Mouse (Mus musculus) lung, adult 2 months (tissue): ENCODE measurements around the gene Fam186b. TPM values are rescaled to one million over a fixed set of nuclear protein-coding genes. Genes with fewer than 3 reads are reported as not detected.
"Not testable (repeated sequence)": the region's sequence is repeated elsewhere in the genome, so short reads cannot be mapped to it uniquely, and the experiment has no call there.

Experiments used
- DNase-seq: peaks from one replicate; pipeline ENCODE4 v3.0.0; 2022
- H3K4me1 ChIP-seq: fragments of 200-500 bp; 2 replicates; pipeline ENCODE4 v1.6.1; 2011; ENCODE audit warnings: low read length; ENCODE audit not compliant: control insufficient read depth, insufficient read depth
- H3K4me3 ChIP-seq: fragments of 200-500 bp; replicated peaks from 2 replicates; pipeline ENCODE3; 2011; ENCODE audit warnings: low read depth, mild to moderate bottlenecking, control low read depth, low read length; ENCODE audit errors: extremely low read depth
- CTCF ChIP-seq: fragments of 200-500 bp; IDR thresholded peaks from 2 replicates; pipeline ENCODE4 v1.5.1; 2011; ENCODE audit warnings: mild to moderate bottlenecking, low read length, control low read depth; ENCODE audit not compliant: insufficient read depth
- POLR2A ChIP-seq: fragments of 200-500 bp; IDR thresholded peaks from 2 replicates; pipeline ENCODE4 v1.6.1; 2011; ENCODE audit warnings: low read depth, mild to moderate bottlenecking, control low read depth, low read length, borderline replicate concordance; ENCODE audit errors: extremely low read depth
- WGBS: fragments of 180-500 bp; shearing (Covaris S2); methylation state at CpG from one replicate; pipeline ENCODE4 v1.1.7; 2018; 5-methylcytosine and 5-hydroxymethylcytosine counted together
- polyA plus RNA-seq: library from polyadenylated mRNA; depleted of rRNA; stranded (reverse); fragments of >200 nt; gene quantifications from 2 replicates; pipeline ENCODE4 v1.2.3, GENCODE M21; 2012

Gene Fam186b
- polyA plus RNA-seq, 1 experiment, result not detected

DNA sequence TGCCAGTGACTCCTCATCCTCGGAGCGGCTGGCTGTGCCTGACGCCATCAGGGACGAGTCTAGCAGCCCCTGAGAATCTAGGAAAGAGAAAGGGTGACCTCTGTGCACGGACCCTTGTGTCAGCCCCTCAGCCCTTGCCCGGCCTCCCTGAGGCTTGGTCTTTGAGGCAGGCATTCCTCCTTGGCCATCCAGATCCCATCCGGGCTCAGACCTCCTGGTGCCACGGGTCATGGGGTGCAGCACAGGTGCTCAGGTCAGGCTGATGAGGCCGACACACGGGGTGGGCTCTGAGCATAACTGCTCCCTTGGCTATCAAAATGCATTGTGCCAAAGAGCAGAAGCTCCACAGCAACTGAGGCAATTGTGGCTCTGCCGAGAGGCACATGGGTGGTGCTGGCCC is 45.8 kb downstream of the Fam186b start:
- 93% methylated on average over 11 of the region's 11 CpGs for WGBS
- Histone ChIP-seq H3K4me1 (no peaks in the 10 kb centered on the region), H3K4me3 (no peak overlapping the region)
- no peak for TF ChIP-seq CTCF
- TF ChIP-seq POLR2A, result no peak
- no peak for DNase-seq

DNA sequence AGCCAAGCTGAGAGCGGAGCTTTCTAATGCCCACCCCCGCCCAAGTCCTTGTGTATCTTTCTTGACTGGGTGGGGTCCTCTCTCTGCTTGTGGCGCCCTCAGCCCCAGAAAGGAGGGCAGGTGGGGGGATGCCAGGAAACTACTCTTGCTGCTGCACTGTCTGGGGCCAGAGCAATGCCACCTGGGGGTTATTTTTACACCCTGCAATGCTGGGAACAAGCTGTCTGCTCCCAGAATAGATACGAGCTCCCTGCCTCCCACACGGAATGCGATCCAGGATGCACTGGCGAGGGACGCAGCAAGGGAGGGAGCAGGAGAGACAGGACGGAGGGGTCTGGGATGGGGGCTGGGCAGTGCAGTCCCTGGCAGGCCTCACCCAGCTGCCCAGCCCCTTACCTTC is 46.7 kb downstream of the Fam186b start:
- H3K4me1 ChIP-seq, result no peaks in the 10 kb centered on the region
- no peak for DNase-seq
- 76% methylated on average over 9 of the region's 9 CpGs for WGBS
- TF ChIP-seq POLR2A (no peak), CTCF (no peak)
- no peak overlapping the region for H3K4me3 ChIP-seq

DNA sequence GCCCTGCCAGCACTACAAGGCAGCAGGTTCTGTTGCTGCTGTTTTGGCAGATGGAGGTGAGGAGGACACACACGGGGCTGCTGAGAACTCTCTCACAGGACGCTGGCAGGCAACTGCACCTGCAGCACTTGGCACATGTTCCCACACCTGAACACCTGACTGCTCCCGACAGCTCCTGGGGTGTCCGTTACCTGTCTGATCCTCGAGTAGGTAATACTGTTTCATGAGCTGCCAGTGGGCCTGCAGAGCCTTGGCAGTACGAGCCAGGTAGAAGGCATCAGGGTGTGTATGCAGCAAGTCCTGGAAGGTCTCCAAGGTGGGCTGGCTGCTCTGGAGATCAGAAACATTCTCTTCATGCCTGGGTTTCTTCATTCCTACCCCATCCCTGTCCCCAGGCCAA is 49.0 kb downstream of the Fam186b start:
- not testable (repeated sequence) for H3K4me3 ChIP-seq, H3K4me1 ChIP-seq, DNase-seq
- WGBS, result 88% methylated on average over 6 of the region's 6 CpGs

DNA sequence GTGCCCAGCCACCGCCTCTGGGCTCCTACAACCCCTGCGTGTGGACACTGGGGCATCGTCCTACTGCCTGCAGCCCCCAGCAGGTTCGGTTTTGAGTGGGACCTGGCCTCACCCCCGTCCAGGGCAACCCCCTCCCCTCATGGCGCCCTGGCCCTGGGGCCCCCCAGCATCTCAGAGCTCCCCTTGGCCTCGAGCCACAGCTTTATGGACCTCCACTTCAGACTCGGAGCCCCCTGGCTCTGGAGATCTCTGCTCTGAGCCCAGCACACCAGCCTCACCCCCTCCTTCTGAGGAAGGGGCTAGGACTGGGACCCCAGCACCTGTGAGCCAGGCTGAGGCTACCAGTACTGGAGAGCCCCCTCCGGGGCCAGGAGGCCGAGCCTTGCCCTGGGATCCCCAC is 53.6 kb downstream of the Fam186b start:
- 90% methylated on average over 10 of the region's 10 CpGs for WGBS
- TF ChIP-seq CTCF, result no peak
- TF ChIP-seq POLR2A, result no peak
- no peak for DNase-seq
- Histone ChIP-seq H3K4me3 (no peak overlapping the region), H3K4me1 (no peaks in the 10 kb centered on the region)

DNA sequence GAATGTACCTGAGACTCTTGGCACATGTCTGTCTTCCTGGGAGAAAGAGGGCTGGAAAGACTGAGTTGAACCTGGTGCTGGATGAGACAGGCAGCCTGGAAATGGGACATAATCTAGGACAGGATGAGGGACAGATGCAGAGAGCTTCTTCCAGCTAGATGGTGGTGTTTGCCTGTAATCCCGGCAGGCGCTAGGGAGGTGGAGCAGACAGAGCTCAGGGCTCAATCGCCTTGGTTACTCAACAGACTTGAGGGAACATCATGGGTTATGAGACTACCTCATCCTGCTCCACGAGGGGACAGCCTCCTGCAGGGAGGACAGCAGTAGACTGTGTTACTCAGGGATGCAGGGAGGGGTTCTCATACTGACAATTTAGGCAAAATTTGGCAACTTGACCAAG is 54.4 kb downstream of the Fam186b start:
- H3K4me3 ChIP-seq, result no peak overlapping the region
- no peak for TF ChIP-seq POLR2A
- no peak for TF ChIP-seq CTCF
- no peaks in the 10 kb centered on the region for H3K4me1 ChIP-seq
- no peak for DNase-seq
- 68% methylated on average over 4 of the region's 4 CpGs for WGBS

DNA sequence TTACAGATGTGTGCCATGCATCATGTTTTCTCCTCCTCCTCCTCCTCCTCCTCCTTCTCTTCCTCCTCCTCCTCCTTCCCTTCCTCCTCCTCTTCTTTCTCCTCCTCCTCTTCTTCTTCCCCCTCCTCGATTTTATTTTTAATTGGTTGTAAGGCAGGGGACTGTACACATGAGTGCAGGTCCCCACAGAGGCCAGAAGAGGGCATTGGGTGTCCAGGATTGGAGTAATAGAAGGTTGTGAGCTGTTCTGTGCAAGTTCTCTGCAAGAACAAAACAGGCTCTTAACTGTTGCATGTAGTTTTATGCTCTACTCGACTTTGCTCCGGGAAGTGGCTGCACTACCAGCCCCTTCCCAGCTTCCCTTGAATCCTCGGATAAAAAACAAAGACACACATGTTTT is 55.6 kb downstream of the Fam186b start:
- 74% methylated on average over 4 of the region's 4 CpGs for WGBS
- Histone ChIP-seq H3K4me1 (no peaks in the 10 kb centered on the region), H3K4me3 (no peak overlapping the region)
- TF ChIP-seq CTCF, result peak; percentile 41
- no peak for TF ChIP-seq POLR2A
- DNase-seq, result no peak

DNA sequence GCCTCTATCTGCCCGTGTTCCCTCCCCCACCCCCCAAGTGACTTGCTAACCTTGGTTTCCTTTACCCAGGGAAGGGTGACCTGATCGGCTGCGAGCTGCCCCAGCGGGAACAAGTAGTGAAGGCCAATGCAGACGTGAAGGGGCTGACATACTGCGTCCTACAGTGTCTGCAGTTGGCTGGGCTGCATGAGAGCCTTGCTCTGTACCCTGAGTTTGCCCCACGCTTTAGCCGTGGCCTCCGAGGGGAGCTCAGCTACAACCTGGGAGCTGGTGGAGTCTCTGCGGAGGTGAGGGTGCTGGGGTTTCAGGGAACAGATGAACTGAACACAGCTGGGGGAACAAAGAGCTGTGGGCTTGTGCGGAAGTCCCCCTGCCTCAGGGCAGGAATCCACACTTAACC is 57.7 kb downstream of the Fam186b start:
- DNase-seq, result no peak
- 56% methylated on average over 11 of the region's 11 CpGs for WGBS
- H3K4me3 ChIP-seq, result no peak overlapping the region
- TF ChIP-seq CTCF, result no peak
- no peak for TF ChIP-seq POLR2A
- no peaks in the 10 kb centered on the region for H3K4me1 ChIP-seq

DNA sequence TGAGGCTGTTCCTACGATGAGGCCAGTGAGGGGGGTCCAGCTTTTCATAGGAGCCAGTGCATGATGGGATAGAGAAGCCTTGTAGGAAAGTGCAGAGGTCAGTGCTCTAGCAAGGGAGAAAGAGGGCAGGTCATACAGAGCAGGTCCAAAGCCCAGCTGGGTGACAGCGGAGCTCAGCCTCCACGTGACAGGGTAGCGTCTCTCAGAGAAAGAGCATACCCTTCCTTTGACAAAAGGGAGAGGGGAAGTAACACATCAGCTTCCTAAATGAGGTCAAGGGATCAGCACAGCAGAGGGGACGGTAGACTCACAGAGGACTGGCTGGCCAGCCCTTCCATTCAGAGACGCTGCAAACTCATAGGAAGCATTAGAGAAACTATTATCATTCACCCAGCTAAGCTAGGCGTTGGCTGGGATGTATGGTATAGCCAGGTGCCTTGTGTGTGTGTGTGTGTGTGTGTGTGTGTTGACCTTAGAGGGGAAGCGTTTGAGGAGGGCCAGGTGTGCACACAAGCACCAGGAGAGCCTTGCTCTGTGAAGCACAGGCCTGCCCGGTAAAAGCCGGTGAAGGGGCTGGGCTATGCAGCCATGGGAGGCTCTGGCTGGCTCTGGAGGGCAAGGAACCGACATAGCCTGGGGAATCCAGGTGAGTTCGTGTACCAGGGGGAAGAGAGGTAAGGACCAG is 61.2 kb downstream of the Fam186b start:
- DNase-seq, result no peak
- H3K4me3 ChIP-seq, result no peak overlapping the region
- H3K4me1 ChIP-seq, result no peaks in the 10 kb centered on the region
- 43% methylated on average over 12 of the region's 12 CpGs for WGBS
- no peak for TF ChIP-seq CTCF
- TF ChIP-seq POLR2A, result no peak

DNA sequence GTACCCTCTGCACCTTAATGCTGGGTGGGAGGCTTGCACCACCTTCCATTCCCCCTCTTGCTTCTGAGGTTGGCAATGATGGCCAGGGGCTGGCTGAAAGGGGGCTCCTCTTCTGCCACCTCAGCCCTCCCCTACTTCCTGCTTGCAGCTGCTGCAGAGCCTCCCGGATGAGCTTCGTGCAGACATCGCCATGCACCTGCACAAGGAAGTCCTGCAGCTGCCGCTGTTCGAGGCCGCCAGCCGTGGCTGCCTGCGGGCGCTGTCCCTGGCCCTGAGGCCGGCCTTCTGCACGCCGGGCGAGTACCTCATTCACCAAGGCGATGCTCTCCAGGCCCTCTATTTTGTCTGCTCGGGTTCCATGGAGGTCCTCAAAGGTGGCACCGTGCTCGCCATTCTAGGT is 62.0 kb downstream of the Fam186b start:
- no peak for TF ChIP-seq CTCF
- TF ChIP-seq POLR2A, result no peak
- Histone ChIP-seq H3K4me3 (no peak overlapping the region), H3K4me1 (no peaks in the 10 kb centered on the region)
- WGBS, result 48% methylated on average over 17 of the region's 17 CpGs
- no peak for DNase-seq

DNA sequence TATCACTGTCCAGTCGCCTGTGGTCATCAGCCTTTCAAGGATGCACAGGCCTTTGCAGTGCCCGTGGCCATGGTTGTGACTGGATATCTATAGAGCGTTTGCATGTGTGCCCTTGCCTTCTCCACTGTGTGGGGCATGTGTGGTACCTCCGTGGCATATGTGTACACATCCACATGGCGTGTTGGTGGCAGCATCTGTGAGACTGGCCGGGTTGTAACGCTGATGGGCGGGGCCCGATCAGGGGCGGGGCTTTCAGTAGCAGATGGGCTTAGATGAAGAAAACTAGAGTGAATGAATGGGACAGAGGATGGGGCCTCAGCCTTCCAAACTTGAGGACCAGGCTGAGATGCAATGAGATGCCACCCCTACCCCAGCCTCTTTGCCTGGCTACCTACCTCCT is 63.7 kb downstream of the Fam186b start:
- Histone ChIP-seq H3K4me3 (no peak overlapping the region), H3K4me1 (no peaks in the 10 kb centered on the region)
- DNase-seq, result no peak
- TF ChIP-seq POLR2A, result no peak
- no peak for TF ChIP-seq CTCF
- WGBS, result 68% methylated on average over 10 of the region's 10 CpGs

DNA sequence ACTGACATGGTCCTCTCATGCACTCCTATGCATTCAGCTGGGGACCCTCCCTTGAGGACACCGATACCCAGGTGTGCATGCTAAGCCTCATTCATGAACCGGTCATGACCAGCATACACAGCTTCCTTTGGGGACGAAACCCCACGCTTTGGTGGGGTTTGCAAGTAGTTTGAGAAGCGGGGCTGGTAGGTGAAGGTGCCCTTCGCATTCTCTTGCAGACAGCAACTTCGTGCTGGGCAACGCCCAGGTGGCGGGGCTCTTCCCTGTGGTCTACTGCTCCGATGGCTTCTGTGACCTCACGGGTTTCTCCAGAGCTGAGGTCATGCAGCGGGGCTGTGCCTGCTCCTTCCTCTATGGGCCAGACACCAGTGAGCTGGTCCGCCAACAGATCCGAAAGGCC is 69.6 kb downstream of the Fam186b start:
- 36% methylated on average over 14 of the region's 14 CpGs for WGBS
- no peak overlapping the region for H3K4me3 ChIP-seq
- peaks cover 15% of the 10 kb centered on the region for H3K4me1 ChIP-seq
- DNase-seq, result no peak
- no peak for TF ChIP-seq CTCF
